Mouse (Mus musculus) G1E (cell line): ENCODE data around the gene Ms4a5. TPM values are rescaled to one million over a fixed set of nuclear protein-coding genes. Genes with fewer than 3 reads are reported as not detected.
"Not testable (repeated sequence)": the region's sequence is repeated elsewhere in the genome, so short reads cannot be mapped to it uniquely, and the experiment has no call there.

Experiments
- ATAC-seq: 2 replicates; pipeline ENCODE4 v1.8.0; 2016; ENCODE audit warnings: mild to moderate bottlenecking; ENCODE audit not compliant: insufficient number of reproducible peaks, poor library complexity, low FRiP score, severe bottlenecking; ENCODE audit errors: extremely low read depth
- DNase-seq: peaks from one replicate; pipeline ENCODE4 v3.0.0; 2012; ENCODE audit warnings: low spot score
- H3K27me3 ChIP-seq: 2 replicates; pipeline ENCODE4 v1.6.1; 2012; ENCODE audit warnings: mild to moderate bottlenecking, low read length, inconsistent platforms; ENCODE audit not compliant: insufficient read depth
- H3K36me3 ChIP-seq: replicated peaks from 2 replicates; pipeline ENCODE3; 2012; ENCODE audit warnings: mild to moderate bottlenecking, inconsistent platforms
- H3K4me1 ChIP-seq: 2 replicates; pipeline ENCODE4 v1.6.1; 2012; ENCODE audit warnings: low read depth, low read length, inconsistent platforms, mixed read lengths; ENCODE audit not compliant: insufficient read depth
- H3K4me3 ChIP-seq: 2 replicates; pipeline ENCODE4 v1.5.1; 2012; ENCODE audit warnings: low read depth, mild to moderate bottlenecking, inconsistent platforms, low read length, moderate library complexity, mixed read lengths
- H3K9me3 ChIP-seq: replicated peaks from 2 replicates; pipeline ENCODE4 v1.6.1; 2012; ENCODE audit warnings: inconsistent platforms
- CTCF ChIP-seq: IDR thresholded peaks from 2 replicates; pipeline ENCODE4 v1.5.1; 2012; ENCODE audit warnings: low read depth, low read length, inconsistent platforms, mixed read lengths
- GATA1 ChIP-seq: IDR thresholded peaks from 2 replicates; pipeline ENCODE4 v1.6.1; 2012; ENCODE audit warnings: borderline replicate concordance, low read length, inconsistent platforms, mixed read lengths
- GATA2 ChIP-seq: IDR thresholded peaks from 2 replicates; pipeline ENCODE4 v1.6.1; 2012; ENCODE audit warnings: low read depth, low read length, inconsistent platforms, borderline replicate concordance
- POLR2AphosphoS5 ChIP-seq: IDR thresholded peaks from 2 replicates; pipeline ENCODE4 v1.6.1; 2012; ENCODE audit warnings: low read depth, low read length, inconsistent platforms; ENCODE audit not compliant: insufficient replicate concordance
- TAL1 ChIP-seq: conservative IDR thresholded peaks from 2 replicates; pipeline ENCODE4 v1.6.1; 2012; ENCODE audit warnings: low read depth, low read length, inconsistent platforms, mixed read lengths
- polyA plus RNA-seq: library from polyadenylated mRNA; stranded (reverse); fragments of >175 nt; gene quantifications from 2 replicates; pipeline ENCODE4 v1.2.3, GENCODE M21; 2012
- total RNA-seq, 2 experiments: library from RNA; stranded (forward) in 1 of 2; stranded (reverse) in 1 of 2; fragments of 200-1000 nt in 1 of 2; fragments of >200 nt in 1 of 2; fragmentation: Nextera tagmentation in 1 of 2; gene quantifications; 2 replicates each; pipeline ENCODE4 v1.2.3; 2014 to 2017

Ms4a5 gene
- total and polyA plus RNA-seq, 3 experiments, result 0.38 TPM; not detected in 2

DNA sequence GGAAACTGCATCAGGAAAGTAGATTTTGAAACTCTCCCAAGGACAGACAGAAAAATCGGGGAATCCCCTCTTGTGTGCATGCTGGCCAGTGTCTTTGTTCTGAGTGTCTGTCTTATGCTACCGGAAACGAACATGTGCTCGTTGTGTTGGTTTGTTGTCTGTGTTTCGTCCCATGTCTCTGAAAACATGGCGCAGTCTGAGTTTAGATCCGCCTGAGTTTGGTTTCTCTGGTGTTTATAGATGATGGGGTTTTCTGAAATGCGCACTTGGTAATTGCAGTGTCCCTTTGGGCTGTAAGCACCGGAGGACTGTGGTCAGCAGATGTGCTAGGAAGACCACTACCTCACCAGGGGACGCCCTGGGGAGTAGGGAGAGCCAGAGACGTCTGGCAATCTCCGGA is 9.3 kb upstream of the Ms4a5 start:
- no peaks in the 10 kb centered on the region for H3K27me3 ChIP-seq
- TF ChIP-seq TAL1 (no peak), GATA2 (no peak), GATA1 (no peak), POLR2AphosphoS5 (no peak)
- H3K4me3 ChIP-seq, result no peak overlapping the region
- no peaks in the 10 kb centered on the region for H3K36me3 ChIP-seq
- H3K4me1 ChIP-seq, result no peaks in the 10 kb centered on the region
- DNase-seq, result no peak
- no peak for ATAC-seq
- no peaks in the 10 kb centered on the region for H3K9me3 ChIP-seq

DNA sequence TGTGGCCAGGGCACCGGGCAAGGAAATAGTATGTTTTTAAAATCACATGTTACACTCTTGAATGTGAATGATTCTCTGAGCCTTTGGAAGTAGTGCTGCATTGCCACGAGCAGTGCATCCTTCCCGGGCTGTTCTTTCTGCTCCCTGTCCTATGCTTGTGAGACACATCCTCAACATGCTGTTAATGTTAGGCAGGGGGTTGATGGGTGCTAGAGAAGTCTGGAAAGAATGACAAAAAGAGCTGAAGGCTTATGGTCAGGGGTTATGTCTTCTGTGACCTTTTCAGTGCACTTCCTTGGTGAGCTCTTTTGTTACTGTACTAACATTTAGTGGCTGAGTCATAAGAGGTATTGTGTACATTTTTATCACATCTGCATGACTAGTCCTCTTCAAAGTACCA is 3.5 kb downstream of the Ms4a5 start:
- Histone ChIP-seq H3K9me3 (no peaks in the 10 kb centered on the region), H3K4me3 (no peak overlapping the region), H3K36me3 (no peaks in the 10 kb centered on the region), H3K4me1 (no peaks in the 10 kb centered on the region), H3K27me3 (no peaks in the 10 kb centered on the region)
- ATAC-seq (no peak), DNase-seq (no peak)
- TF ChIP-seq GATA2 (no peak), CTCF (no peak), TAL1 (no peak), GATA1 (no peak), POLR2AphosphoS5 (no peak)

DNA sequence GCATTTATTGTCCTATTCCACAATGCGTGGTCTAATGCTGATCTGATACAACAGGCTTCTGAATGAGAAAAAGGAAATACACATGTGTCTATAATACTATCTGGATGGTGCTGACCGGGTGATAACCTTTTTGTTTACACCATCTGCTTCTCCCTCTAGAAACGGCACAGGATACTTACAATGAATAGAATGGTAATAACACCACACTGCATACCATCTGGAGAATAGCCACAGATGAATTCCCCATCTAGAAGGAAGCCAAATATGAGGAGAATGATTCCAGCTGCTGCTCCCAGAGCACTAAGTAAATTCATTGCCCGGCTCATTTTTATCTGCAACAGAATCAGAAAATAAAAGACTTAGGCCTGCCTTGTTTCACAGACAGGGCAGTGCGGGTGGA is 7.2 kb downstream of the Ms4a5 start:
- TF ChIP-seq TAL1 (no peak), GATA2 (no peak)
- Histone ChIP-seq H3K4me3 (no peak overlapping the region), H3K4me1 (no peaks in the 10 kb centered on the region), H3K9me3 (no peaks in the 10 kb centered on the region), H3K27me3 (no peaks in the 10 kb centered on the region), H3K36me3 (no peaks in the 10 kb centered on the region)
- ATAC-seq (no peak), DNase-seq (no peak)

DNA sequence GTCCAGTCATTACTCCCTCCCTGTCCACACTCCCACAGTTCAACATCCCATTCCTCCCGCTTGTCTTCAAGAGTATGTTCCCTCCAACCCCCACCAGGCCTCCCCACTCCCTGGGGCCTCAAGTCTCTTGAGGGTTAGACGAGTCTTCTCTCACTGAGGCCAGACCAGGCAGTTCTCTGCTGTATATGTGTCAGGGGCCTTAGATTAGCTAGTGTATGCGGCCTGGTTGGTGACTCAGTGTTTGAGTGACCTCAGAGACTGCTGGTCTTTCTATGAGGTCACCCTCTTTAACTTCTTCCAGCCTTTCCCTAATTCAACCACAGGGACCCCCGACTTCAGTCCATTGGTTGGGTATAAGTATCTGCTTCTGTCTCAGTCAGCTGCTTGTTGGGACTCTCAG is 16.7 kb downstream of the Ms4a5 start:
- TF ChIP-seq CTCF, result no peak
- TF ChIP-seq GATA1, result no peak
- TF ChIP-seq GATA2, result no peak
- no peak for TF ChIP-seq POLR2AphosphoS5
- TF ChIP-seq TAL1, result no peak
- Histone ChIP-seq H3K4me1 (no peaks in the 10 kb centered on the region), H3K36me3 (no peaks in the 10 kb centered on the region), H3K27me3 (no peaks in the 10 kb centered on the region; the same call in 1 of the 2 replicates), H3K9me3 (no peaks in the 10 kb centered on the region), H3K4me3 (no peak overlapping the region)
- DNase-seq (no peak), ATAC-seq (no peak)

DNA sequence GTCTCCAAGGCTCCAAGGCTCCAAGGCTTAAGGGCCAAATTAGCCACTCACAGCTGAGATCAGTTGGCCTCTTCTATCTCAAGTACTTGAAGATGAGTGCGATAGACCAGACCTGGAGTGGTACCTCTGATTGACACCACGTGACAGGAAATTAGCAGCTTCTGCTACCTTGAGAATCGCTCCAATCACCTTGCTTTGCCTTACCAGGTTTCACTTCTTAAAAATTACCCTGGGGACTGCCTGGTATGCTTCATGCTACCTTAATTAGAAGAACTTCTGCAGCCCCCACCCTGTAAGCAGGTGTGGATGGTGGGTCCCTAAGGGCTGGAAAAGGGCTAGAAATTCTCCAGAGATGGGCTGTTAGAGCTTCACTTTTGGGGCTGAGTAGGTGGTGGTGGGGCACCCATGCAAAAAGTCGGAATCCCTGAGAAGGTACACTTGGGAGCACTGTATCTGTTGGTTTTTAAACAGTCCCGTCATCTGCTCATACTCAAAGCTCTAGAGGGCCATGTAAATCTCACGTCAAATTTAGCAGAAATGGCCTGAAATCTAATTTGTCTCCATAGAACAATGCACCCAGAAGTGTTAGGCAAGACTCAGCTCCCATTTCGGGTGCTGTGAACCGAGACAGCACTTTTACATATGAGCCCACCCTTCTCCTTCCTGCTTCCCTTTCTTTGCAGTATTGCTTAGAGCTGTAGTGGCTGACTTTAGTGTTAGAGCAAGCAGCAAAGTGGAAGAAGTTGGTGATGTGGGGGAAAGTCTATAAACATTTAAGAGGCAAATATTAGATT is 17.4 kb downstream of the Ms4a5 start, which contains the start of gene Ms4a1:
Gene Ms4a1, minus strand, starts transcription at position 190 of the 794 bp plus-strand sequence.
- ATAC-seq (no peak), DNase-seq (no peak)
- TF ChIP-seq GATA2 (no peak), TAL1 (no peak), POLR2AphosphoS5 (no peak), GATA1 (no peak), CTCF (no peak)
- no peaks in the 10 kb centered on the region for H3K4me1 ChIP-seq
- no peak within 1 kb of the TSS for H3K4me3 ChIP-seq
- no peaks in the 10 kb centered on the region; the same call in 1 of the 2 replicates for H3K27me3 ChIP-seq
- no peaks in the 10 kb centered on the region for H3K36me3 ChIP-seq
- no peaks in the 10 kb centered on the region for H3K9me3 ChIP-seq

DNA sequence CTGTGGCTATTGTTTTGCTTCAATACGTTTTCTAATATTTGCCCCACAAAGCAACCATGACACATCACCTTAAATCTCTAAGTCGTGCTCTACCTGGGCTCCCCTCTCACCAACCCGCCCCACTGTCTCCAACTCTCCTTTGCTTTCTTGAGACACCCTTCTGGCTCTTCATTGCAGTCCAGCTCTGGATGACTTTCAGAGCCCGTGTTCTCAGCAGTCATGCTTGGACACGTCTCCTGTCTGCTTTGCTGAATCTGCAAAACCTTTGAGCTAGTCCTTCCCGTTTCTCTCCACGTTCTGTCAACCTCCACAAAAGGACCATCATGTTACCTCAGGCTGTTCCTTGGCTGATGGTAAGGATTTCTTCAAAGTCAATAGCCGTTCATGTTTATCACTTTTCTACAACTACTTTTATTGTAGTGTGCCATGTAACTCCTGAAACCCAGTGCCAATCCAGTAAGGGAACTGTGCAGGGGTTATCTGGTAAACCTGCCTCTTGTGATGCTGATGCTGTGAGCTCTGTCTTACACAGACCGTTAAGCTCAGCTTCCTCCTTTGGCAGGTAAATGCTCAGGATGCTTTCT is 19.0 kb downstream of the Ms4a5 start:
- Histone ChIP-seq H3K9me3 (no peaks in the 10 kb centered on the region), H3K27me3 (no peaks in the 10 kb centered on the region; the same call in 1 of the 2 replicates), H3K4me1 (no peaks in the 10 kb centered on the region), H3K4me3 (no peak overlapping the region), H3K36me3 (no peaks in the 10 kb centered on the region)
- no peak for TF ChIP-seq TAL1
- no peak for DNase-seq
- ATAC-seq, result no peak

DNA sequence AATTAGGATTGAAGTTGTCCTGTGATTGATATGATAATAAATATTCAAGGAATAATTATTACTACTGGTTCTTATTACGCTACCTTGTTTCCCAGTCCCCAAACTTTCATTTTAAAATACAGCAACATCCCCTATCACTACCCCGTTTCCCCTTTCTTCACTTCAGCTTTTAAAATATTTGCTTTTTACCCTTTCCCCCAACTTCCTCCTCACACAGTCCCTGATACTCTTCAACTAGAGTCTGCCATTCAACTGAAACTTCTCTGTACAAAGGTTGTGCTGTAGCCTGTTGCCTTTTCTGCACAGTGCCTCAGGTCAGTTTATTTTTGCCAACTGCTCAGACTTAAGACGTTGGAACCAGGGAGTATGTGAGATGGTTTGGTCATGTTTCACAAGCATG is 20.1 kb downstream of the Ms4a5 start:
- Histone ChIP-seq H3K27me3 (no peaks in the 10 kb centered on the region), H3K36me3 (no peaks in the 10 kb centered on the region), H3K9me3 (no peaks in the 10 kb centered on the region), H3K4me3 (no peak overlapping the region), H3K4me1 (no peaks in the 10 kb centered on the region)
- DNase-seq (no peak), ATAC-seq (no peak)
- TF ChIP-seq TAL1 (no peak), POLR2AphosphoS5 (no peak), CTCF (no peak), GATA1 (no peak)

DNA sequence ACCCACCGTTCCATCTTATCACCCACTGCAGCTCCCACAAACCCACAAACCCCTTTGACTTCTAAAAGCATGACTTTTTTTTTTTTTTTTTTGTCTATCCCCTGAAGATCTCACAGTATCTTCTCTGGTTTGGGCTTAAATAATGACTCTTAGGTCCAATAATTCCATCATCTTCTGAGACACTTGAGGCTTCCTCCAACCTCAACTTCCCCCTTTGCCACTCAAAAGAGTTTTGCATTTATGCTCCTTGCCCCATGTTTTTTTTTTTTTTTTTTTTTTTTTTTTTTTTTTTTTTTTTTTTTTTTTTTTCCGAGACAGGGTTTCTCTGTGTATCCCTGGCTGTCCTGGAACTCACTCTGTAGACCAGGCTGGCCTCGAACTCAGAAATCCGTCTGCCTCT is 20.7 kb downstream of the Ms4a5 start:
- not testable (repeated sequence) for H3K4me3 ChIP-seq, ATAC-seq, H3K36me3 ChIP-seq, H3K27me3 ChIP-seq, DNase-seq, H3K9me3 ChIP-seq, H3K4me1 ChIP-seq
